Mouse (Mus musculus) E14TG2a.4 (cell line): Measurements from ENCODE around the gene Cux2.

Source experiments
- CTCF ChIP-seq: conservative IDR thresholded peaks from 2 replicates; pipeline ENCODE4 v1.5.1; 2014; ENCODE audit warnings: low read length
- NANOG ChIP-seq: IDR thresholded peaks from 2 replicates; pipeline ENCODE4 v1.6.1; 2014; ENCODE audit warnings: borderline replicate concordance, low read length, mixed read lengths
- POU5F1 ChIP-seq: IDR thresholded peaks from 2 replicates; pipeline ENCODE4 v1.6.1; 2014; ENCODE audit warnings: low read length, borderline replicate concordance

- TF ChIP-seq CTCF (no peak), POU5F1 (no peak), NANOG (no peak)
Measured at GRCm38 (mm10) chr5:121838341-121839127, 211.4 kb downstream of the Cux2 start.
